Mouse (Mus musculus) erythroblast, embryonic 14.5 days (primary cell): Measurements from ENCODE around the gene Cish.

ENCODE experiments used
- GATA1 ChIP-seq: IDR thresholded peaks from 2 replicates; pipeline ENCODE4 v1.6.1; 2012; ENCODE audit warnings: low read length, inconsistent platforms, mixed read lengths
- TAL1 ChIP-seq: IDR thresholded peaks from 3 replicates; pipeline ENCODE4 v1.6.1; 2012; ENCODE audit warnings: low read length, inconsistent platforms, mixed read lengths

DNA sequence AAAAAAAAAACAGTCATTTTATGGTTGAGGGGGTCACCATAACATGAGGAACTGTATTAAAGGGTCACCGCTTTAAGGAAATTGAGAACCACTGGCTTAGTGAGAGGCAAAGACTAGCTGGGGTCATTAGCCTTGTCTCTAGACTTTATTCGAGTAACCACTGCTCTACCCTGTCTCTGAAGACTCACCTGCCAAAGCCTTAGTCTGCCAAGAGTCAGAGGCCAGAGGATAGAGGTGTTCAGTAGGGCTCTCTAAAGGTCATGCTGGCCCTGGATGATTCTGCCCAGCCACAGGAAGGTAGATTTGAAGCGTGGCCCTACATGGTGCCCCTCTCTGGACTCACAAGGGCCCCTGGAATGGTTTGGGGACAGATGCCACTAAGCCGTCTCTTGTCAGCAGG lies 9.2 kb downstream of the Cish start:
- TF ChIP-seq TAL1 (no peak), GATA1 (no peak)
